Mouse (Mus musculus) G1E (cell line): Measurements from ENCODE around the gene Agmat. TPM values are rescaled to one million over a fixed set of nuclear protein-coding genes. Genes with fewer than 3 reads are reported as not detected.
"Not testable (repeated sequence)": the region's sequence is repeated elsewhere in the genome, so short reads cannot be mapped to it uniquely, and the experiment has no call there.

Experiments used
- ATAC-seq: 2 replicates; pipeline ENCODE4 v1.8.0; 2016; ENCODE audit warnings: mild to moderate bottlenecking; ENCODE audit not compliant: insufficient number of reproducible peaks, poor library complexity, low FRiP score, severe bottlenecking; ENCODE audit errors: extremely low read depth
- DNase-seq: peaks from one replicate; pipeline ENCODE4 v3.0.0; 2012; ENCODE audit warnings: low spot score
- H3K27me3 ChIP-seq: 2 replicates; pipeline ENCODE4 v1.6.1; 2012; ENCODE audit warnings: mild to moderate bottlenecking, low read length, inconsistent platforms; ENCODE audit not compliant: insufficient read depth
- H3K36me3 ChIP-seq: replicated peaks from 2 replicates; pipeline ENCODE3; 2012; ENCODE audit warnings: mild to moderate bottlenecking, inconsistent platforms
- H3K4me1 ChIP-seq: 2 replicates; pipeline ENCODE4 v1.6.1; 2012; ENCODE audit warnings: low read depth, low read length, inconsistent platforms, mixed read lengths; ENCODE audit not compliant: insufficient read depth
- H3K4me3 ChIP-seq: 2 replicates; pipeline ENCODE4 v1.5.1; 2012; ENCODE audit warnings: low read depth, mild to moderate bottlenecking, inconsistent platforms, low read length, moderate library complexity, mixed read lengths
- H3K9me3 ChIP-seq: replicated peaks from 2 replicates; pipeline ENCODE4 v1.6.1; 2012; ENCODE audit warnings: inconsistent platforms
- CTCF ChIP-seq: IDR thresholded peaks from 2 replicates; pipeline ENCODE4 v1.5.1; 2012; ENCODE audit warnings: low read depth, low read length, inconsistent platforms, mixed read lengths
- GATA1 ChIP-seq: IDR thresholded peaks from 2 replicates; pipeline ENCODE4 v1.6.1; 2012; ENCODE audit warnings: borderline replicate concordance, low read length, inconsistent platforms, mixed read lengths
- GATA2 ChIP-seq: IDR thresholded peaks from 2 replicates; pipeline ENCODE4 v1.6.1; 2012; ENCODE audit warnings: low read depth, low read length, inconsistent platforms, borderline replicate concordance
- POLR2AphosphoS5 ChIP-seq: IDR thresholded peaks from 2 replicates; pipeline ENCODE4 v1.6.1; 2012; ENCODE audit warnings: low read depth, low read length, inconsistent platforms; ENCODE audit not compliant: insufficient replicate concordance
- TAL1 ChIP-seq: conservative IDR thresholded peaks from 2 replicates; pipeline ENCODE4 v1.6.1; 2012; ENCODE audit warnings: low read depth, low read length, inconsistent platforms, mixed read lengths
- polyA plus RNA-seq: library from polyadenylated mRNA; stranded (reverse); fragments of >175 nt; gene quantifications from 2 replicates; pipeline ENCODE4 v1.2.3, GENCODE M21; 2012
- total RNA-seq, 2 experiments: library from RNA; stranded (forward) in 1 of 2; stranded (reverse) in 1 of 2; fragments of 200-1000 nt in 1 of 2; fragments of >200 nt in 1 of 2; fragmentation: Nextera tagmentation in 1 of 2; gene quantifications; 2 replicates each; pipeline ENCODE4 v1.2.3; 2014 to 2017

The Agmat gene
- total and polyA plus RNA-seq, 3 experiments, result 0.05 TPM; not detected in 2

GRCm38 (mm10) chr4:141766668-141767352 is 20.3 kb downstream of the Agmat start:
- H3K27me3 ChIP-seq, result no peaks in the 10 kb centered on the region
- H3K4me3 ChIP-seq, result peak overlapping the region; percentile 51; the same call in 1 of the 2 replicates
- H3K4me1 ChIP-seq, result peaks cover 62% of the 10 kb centered on the region
- no peaks in the 10 kb centered on the region for H3K9me3 ChIP-seq
- DNase-seq (no peak), ATAC-seq (no peak)
- TF ChIP-seq POLR2AphosphoS5, result no peak
- TF ChIP-seq TAL1, result no peak
- no peak for TF ChIP-seq CTCF
- no peak for TF ChIP-seq GATA2
- no peak for TF ChIP-seq GATA1
- peaks cover 94% of the 10 kb centered on the region for H3K36me3 ChIP-seq

GRCm38 (mm10) chr4:141767353-141768036 is 21.0 kb downstream of the Agmat start:
- H3K36me3 ChIP-seq, result peaks cover 90% of the 10 kb centered on the region
- ATAC-seq (no peak), DNase-seq (no peak)
- no peak for TF ChIP-seq TAL1
- TF ChIP-seq GATA2, result no peak
- no peak for TF ChIP-seq POLR2AphosphoS5
- TF ChIP-seq GATA1, result no peak
- no peak for TF ChIP-seq CTCF
- H3K27me3 ChIP-seq, result no peaks in the 10 kb centered on the region
- H3K9me3 ChIP-seq, result no peaks in the 10 kb centered on the region
- peaks cover 65% of the 10 kb centered on the region for H3K4me1 ChIP-seq
- no peak overlapping the region for H3K4me3 ChIP-seq

DNA sequence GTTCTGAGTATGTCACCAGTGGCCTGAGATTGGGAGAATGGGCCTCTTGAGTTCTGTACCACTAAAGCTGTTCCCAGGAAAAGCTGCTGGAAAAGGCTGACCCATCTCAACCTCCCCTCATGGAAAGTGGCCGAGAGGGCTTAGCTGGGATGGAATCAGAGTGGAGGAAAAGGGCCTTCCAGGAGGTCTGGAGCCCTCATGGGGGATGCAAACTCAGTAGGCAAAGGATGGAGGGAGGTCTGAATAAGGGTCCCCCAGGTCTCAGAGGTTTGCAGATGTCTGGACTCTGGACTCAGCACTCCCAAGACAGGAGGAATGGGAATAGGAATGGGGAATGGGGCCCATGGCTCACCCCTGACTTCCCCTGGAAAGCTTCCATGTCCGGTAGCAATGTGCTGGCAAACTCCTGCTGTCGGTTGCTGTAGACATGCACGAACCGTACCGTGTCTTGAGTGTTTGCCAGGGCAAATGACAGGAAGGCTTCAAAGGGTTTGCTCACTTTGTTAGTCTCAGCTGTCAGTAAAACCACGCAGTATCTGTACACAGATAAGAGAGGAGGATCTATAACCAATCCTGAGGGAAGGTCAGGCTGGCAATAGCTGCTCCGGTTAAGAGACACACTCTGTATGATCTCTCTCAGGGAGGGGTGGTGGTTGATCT is 23.2 kb downstream of the Agmat start:
- no peak for TF ChIP-seq TAL1
- no peak for TF ChIP-seq CTCF
- TF ChIP-seq POLR2AphosphoS5, result no peak
- TF ChIP-seq GATA1, result no peak
- TF ChIP-seq GATA2, result no peak
- DNase-seq (no peak), ATAC-seq (no peak)
- peaks cover 88% of the 10 kb centered on the region for H3K36me3 ChIP-seq
- H3K9me3 ChIP-seq, result no peaks in the 10 kb centered on the region
- no peak overlapping the region for H3K4me3 ChIP-seq
- peaks cover 69% of the 10 kb centered on the region for H3K4me1 ChIP-seq
- no peaks in the 10 kb centered on the region for H3K27me3 ChIP-seq

GRCm38 (mm10) chr4:141771823-141772222 is 25.4 kb downstream of the Agmat start:
- Histone ChIP-seq H3K9me3 (no peaks in the 10 kb centered on the region), H3K36me3 (peaks cover 91% of the 10 kb centered on the region), H3K4me1 (peaks cover 54% of the 10 kb centered on the region), H3K27me3 (no peaks in the 10 kb centered on the region), H3K4me3 (no peak overlapping the region; the same call in 1 of the 2 replicates)
- DNase-seq, result peak; percentile 45
- TF ChIP-seq TAL1, result peak; percentile 23; the same call in 1 of the 2 replicates
- no peak for TF ChIP-seq GATA2
- ATAC-seq, result peak; percentile 86

DNA sequence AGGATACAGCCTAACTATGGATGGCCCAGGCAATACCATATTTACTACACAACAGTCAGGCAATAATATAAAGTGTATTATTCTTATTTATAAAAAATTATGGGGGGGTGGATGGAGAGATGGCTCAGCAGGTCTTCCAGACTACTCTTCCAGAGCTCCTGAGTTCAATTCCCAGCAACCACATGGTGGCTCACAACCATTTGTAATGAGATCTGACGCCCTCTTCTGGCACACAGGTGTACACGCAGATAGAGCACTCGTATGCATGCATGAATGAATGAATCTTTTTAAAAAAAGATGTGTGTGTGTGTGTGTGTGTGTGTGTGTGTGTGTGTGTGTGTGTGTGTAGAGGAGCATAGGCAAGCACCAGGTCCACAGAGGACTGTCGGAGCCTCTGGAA is 26.5 kb downstream of the Agmat start:
- DNase-seq, H3K27me3 ChIP-seq, ATAC-seq, H3K4me3 ChIP-seq, H3K9me3 ChIP-seq: not testable (repeated sequence)
- H3K4me1 ChIP-seq, result peaks cover 44% of the 10 kb centered on the region
- H3K36me3 ChIP-seq, result peaks cover 90% of the 10 kb centered on the region

- Histone ChIP-seq H3K36me3 (peaks cover 98% of the 10 kb centered on the region), H3K9me3 (no peaks in the 10 kb centered on the region), H3K4me1 (peaks cover 5% of the 10 kb centered on the region), H3K4me3 (no peak overlapping the region), H3K27me3 (no peaks in the 10 kb centered on the region)
- DNase-seq (no peak), ATAC-seq (no peak)
- TF ChIP-seq GATA1 (no peak), POLR2AphosphoS5 (no peak), TAL1 (no peak), CTCF (no peak), GATA2 (no peak)
Measured at GRCm38 (mm10) chr4:141779828-141780227, 33.4 kb downstream of the Agmat start.
